Mouse (Mus musculus) ES-E14 (cell line): Measurements from ENCODE around the gene Tfrc. TPM values are rescaled to one million over a fixed set of nuclear protein-coding genes. Genes with fewer than 3 reads are reported as not detected.

ENCODE experiments used
- DNase-seq: peaks from one replicate; pipeline ENCODE4 v3.0.0-alpha.2; 2013; ENCODE audit warnings: low read depth, low spot score
- H3K27ac ChIP-seq: 2 replicates; pipeline ENCODE4 v1.5.1; 2012; ENCODE audit warnings: low read depth, mild to moderate bottlenecking, low read length, moderate library complexity, mixed read lengths; ENCODE audit not compliant: poor library complexity, insufficient read depth, severe bottlenecking
- H3K36me3 ChIP-seq: 2 replicates; pipeline ENCODE4 v1.6.1; 2012; ENCODE audit warnings: mild to moderate bottlenecking, low read length, moderate library complexity, mixed read lengths; ENCODE audit not compliant: control insufficient read depth, poor library complexity, insufficient read depth, severe bottlenecking
- H3K4me1 ChIP-seq, 2 experiments: fragments of 150-350 bp in 1 of 2; sonication (generic) in 1 of 2; 2 replicates each; pipeline ENCODE4 v1.6.1; 2012; ENCODE audit warnings: low read length in 2 of 2, mild to moderate bottlenecking in 1 of 2, mixed read lengths in 1 of 2; ENCODE audit not compliant: control insufficient read depth in 2 of 2, insufficient read depth in 2 of 2, poor library complexity in 1 of 2
- H3K4me3 ChIP-seq, 2 experiments: fragments of 150-350 bp in 1 of 2; sonication (generic) in 1 of 2; 2 replicates each; pipeline ENCODE4 v1.5.1; 2012; ENCODE audit warnings: low read length in 2 of 2, low read depth in 1 of 2, mild to moderate bottlenecking in 1 of 2, mixed read lengths in 1 of 2; ENCODE audit not compliant: insufficient read depth in 1 of 2, poor library complexity in 1 of 2, severe bottlenecking in 1 of 2
- H3K9ac ChIP-seq: 2 replicates; pipeline ENCODE4 v1.6.1; 2012; ENCODE audit warnings: low read depth, mild to moderate bottlenecking, low read length, mixed read lengths; ENCODE audit not compliant: poor library complexity, insufficient read depth, severe bottlenecking
- H3K9me3 ChIP-seq: fragments of 150-350 bp; sonication (generic); 2 replicates; pipeline ENCODE4 v1.6.1; 2012; ENCODE audit warnings: low read depth, mild to moderate bottlenecking, low read length; ENCODE audit not compliant: control insufficient read depth, insufficient read depth
- CHD2 ChIP-seq: IDR thresholded peaks from 2 replicates; pipeline ENCODE4 v1.6.1; 2014; ENCODE audit warnings: mild to moderate bottlenecking, low read depth, low read length, inconsistent platforms
- HCFC1 ChIP-seq: IDR thresholded peaks from 2 replicates; pipeline ENCODE4 v1.6.1; 2012; ENCODE audit warnings: low read length, inconsistent platforms, borderline replicate concordance; ENCODE audit not compliant: insufficient read depth
- MAFK ChIP-seq: IDR thresholded peaks from 2 replicates; pipeline ENCODE4 v1.6.1; 2014; ENCODE audit warnings: mild to moderate bottlenecking, low read depth, low read length, inconsistent platforms; ENCODE audit not compliant: insufficient read depth
- ZC3H11A ChIP-seq: IDR thresholded peaks from 2 replicates; pipeline ENCODE4 v1.6.1; 2012; ENCODE audit warnings: low read depth, mild to moderate bottlenecking, inconsistent platforms, low read length, borderline replicate concordance
- ZNF384 ChIP-seq: IDR thresholded peaks from 2 replicates; pipeline ENCODE4 v1.6.1; 2012; ENCODE audit warnings: low read depth, low read length, inconsistent platforms
- in situ Hi-C, 2 experiments: fragments of 600-800 bp; cut with MboI; formaldehyde crosslinking; loops; one replicate each; pipeline ENCODE4 v1.15.1; 2025; ENCODE audit warnings: low sequenced_read_pairs in 2 of 2, inconsistent platforms in 1 of 2; ENCODE audit not compliant: unreplicated experiment in 2 of 2
- total RNA-seq: library from RNA; depleted of rRNA; stranded (reverse); fragments of 300-350 nt; gene quantifications from 2 replicates; pipeline ENCODE4 v1.2.3, GENCODE M21; 2012; rRNA removed

Tfrc gene
- total RNA-seq, 1 experiment, result 334 TPM

DNA sequence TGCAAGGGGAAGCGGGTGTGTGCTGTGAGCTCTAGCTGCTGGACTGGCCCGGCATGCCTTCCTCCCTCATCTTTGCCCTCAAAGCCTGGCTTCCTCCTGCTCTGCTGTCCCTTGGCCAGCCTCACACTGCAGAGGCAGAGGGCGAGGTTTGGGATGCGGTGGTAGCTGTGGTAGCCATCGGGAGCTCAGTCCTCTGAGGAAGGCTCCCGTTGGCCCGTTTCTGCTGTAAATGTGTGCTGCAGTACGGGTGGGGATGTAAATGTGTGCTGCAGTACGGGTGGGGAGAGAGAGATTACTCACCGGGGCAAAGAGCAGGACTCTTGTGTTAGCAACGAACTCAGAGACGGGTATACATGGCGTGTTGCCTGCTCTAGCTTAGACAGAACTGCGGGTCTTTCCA lies 70.1 kb downstream of the Tfrc start:
- no peak for DNase-seq
- in situ Hi-C loops, result no loop called here
- peaks cover 62% of the 10 kb centered on the region for H3K36me3 ChIP-seq
- peaks cover 0 to 15% of the 10 kb centered on the region in 2 experiments; a peak in 1 of 4 replicates for H3K4me1 ChIP-seq
- H3K4me3 ChIP-seq, result no peak overlapping the region
- H3K9ac ChIP-seq, result no peak overlapping the region
- no peaks in the 10 kb centered on the region for H3K9me3 ChIP-seq
- no peak overlapping the region for H3K27ac ChIP-seq
- no peak for TF ChIP-seq CHD2
- no peak for TF ChIP-seq ZC3H11A
- no peak for TF ChIP-seq MAFK
- no peak for TF ChIP-seq ZNF384
- TF ChIP-seq HCFC1, result no peak

DNA sequence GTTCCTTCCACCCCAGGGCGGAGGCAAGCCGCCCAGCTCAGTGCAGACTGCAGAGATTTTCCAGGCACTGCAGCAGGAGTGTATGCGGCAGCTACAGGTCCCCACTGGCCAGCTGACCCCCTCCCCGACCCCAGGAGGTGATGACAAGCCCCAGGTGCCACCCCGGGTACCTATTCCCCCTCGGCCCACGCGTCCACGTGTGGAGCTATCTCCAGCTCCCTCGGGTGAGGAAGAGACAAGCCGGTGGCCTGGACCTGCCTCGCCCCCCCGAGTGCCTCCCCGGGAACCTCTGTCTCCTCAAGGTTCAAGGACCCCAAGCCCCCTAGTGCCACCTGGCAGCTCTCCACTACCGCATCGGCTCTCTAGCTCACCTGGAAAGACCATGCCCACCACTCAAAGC lies 71.3 kb downstream of the Tfrc start:
- in situ Hi-C loops, result no loop called here
- H3K4me1 ChIP-seq, result peaks cover 0 to 15% of the 10 kb centered on the region in 2 experiments; a peak in 1 of 4 replicates
- TF ChIP-seq MAFK (no peak), ZNF384 (no peak), CHD2 (no peak), HCFC1 (no peak), ZC3H11A (no peak)
- no peak overlapping the region for H3K4me3 ChIP-seq
- no peak overlapping the region for H3K27ac ChIP-seq
- peaks cover 53% of the 10 kb centered on the region for H3K36me3 ChIP-seq
- no peaks in the 10 kb centered on the region for H3K9me3 ChIP-seq
- H3K9ac ChIP-seq, result no peak overlapping the region
- no peak for DNase-seq

DNA sequence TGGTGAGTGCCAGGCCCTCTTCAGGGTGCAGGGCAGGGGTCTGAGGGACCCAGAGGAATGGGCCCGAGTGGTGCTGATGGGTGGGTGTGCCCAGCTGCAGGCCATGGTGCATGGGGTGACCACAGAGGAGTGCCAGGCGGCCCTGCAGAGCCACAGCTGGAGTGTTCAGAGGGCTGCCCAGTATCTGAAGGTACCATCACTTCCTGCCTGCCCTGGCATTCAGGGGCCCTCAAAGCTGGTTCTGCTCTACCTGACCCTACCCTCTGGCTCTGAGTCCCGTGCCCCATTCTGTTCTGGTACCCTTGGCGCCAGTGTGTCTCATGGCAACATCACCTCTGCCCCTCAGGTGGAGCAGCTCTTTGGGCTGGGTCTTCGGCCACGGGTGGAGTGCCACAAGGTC lies 72.1 kb downstream of the Tfrc start:
- TF ChIP-seq MAFK, result no peak
- no peak for TF ChIP-seq HCFC1
- no peak for TF ChIP-seq ZC3H11A
- TF ChIP-seq CHD2, result no peak
- no peak for TF ChIP-seq ZNF384
- Histone ChIP-seq H3K27ac (no peak overlapping the region), H3K4me3 (no peak overlapping the region), H3K9me3 (no peaks in the 10 kb centered on the region), H3K36me3 (peaks cover 47% of the 10 kb centered on the region), H3K9ac (no peak overlapping the region), H3K4me1 (peaks cover 0 to 15% of the 10 kb centered on the region in 2 experiments; a peak in 1 of 4 replicates)
- in situ Hi-C loops, result no loop called here
- DNase-seq, result no peak

DNA sequence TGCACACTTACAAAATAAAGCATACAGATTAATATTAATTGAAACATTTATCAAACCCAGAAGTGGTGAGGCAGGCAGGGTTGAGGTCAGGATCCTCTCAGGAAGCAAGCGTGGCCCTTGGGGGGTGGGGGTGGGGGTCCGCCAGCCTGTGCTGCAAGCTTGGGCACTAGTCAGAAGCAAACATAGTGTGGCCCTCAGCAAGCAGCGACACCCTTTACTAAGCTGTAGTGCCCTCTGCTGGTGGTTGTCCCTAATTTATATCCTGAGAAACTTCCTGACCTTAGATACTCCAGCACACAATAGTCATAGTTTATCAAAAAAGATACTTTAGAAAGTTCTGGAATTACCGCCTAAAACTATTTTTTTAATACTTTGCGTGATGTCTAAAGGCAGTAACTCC lies 73.5 kb downstream of the Tfrc start:
- Histone ChIP-seq H3K9me3 (no peaks in the 10 kb centered on the region), H3K4me3 (no peak overlapping the region), H3K9ac (no peak overlapping the region), H3K36me3 (peaks cover 36% of the 10 kb centered on the region), H3K27ac (no peak overlapping the region), H3K4me1 (peaks cover 0 to 15% of the 10 kb centered on the region in 2 experiments; a peak in 1 of 4 replicates)
- in situ Hi-C loops, result no loop called here
- TF ChIP-seq CHD2 (no peak), MAFK (no peak)
- DNase-seq, result peak; percentile 76

Other genes starting within 250 kb of the Tfrc start
- gene Tm4sf19, start 208.4 kb upstream of the Tfrc start, total RNA-seq, result 0.48 TPM in 1 of 2 replicates, not detected in the other
- 9.1 and 9.5 TPM in 2 replicates for gene Tctex1d2, start 189.2 kb upstream of the Tfrc start, total RNA-seq
- gene Pcyt1a, start 178.0 kb upstream of the Tfrc start, total RNA-seq, result 17.8 and 18.2 TPM in 2 replicates
- 0.79 and 1.1 TPM in 2 replicates for gene Slc51a, start 121.0 kb upstream of the Tfrc start, total RNA-seq
- not detected in 2 replicates for gene Zdhhc19, start 112.7 kb upstream of the Tfrc start, total RNA-seq
- gene Tnk2, start 35.0 kb downstream of the Tfrc start, total RNA-seq, result 47.1 and 63.7 TPM in 2 replicates
- 0.11 and 0.13 TPM in 2 replicates for gene Muc4, start 127.0 kb downstream of the Tfrc start, total RNA-seq
- gene Muc20, start 188.5 kb downstream of the Tfrc start, total RNA-seq, result not detected in 2 replicates
- 0.58 TPM in 1 of 2 replicates, not detected in the other for gene Smbd1, start 201.6 kb downstream of the Tfrc start, total RNA-seq